Mouse (Mus musculus) kidney, adult 8-10 months (tissue): Measurements from ENCODE around the gene P2rx1.

Experiments used
- DNase-seq, 2 experiments: peaks; one replicate each; pipeline ENCODE4 v3.0.0; 2022

The P2rx1 gene

DNA sequence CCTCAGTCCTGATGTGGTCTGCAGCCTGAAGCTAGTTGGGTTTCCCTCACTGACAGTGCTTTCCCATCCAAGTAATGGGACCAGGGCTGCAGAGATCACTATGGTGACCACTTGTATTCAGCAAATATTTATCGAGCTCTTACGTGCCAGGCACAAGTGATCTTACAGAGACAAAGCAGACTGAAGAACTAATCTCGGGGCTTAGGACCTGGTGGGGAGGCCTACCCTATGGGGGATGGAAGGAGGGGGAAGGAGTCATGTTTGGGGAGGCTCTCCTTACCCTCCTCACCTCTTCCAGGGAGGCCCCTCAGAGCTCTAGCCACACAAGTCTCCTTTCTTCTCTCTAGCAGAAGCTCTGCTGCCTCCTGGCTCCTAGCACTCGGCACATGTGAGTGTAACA, 24.9 kb downstream of the P2rx1 start:
- DNase-seq = no peak

DNA sequence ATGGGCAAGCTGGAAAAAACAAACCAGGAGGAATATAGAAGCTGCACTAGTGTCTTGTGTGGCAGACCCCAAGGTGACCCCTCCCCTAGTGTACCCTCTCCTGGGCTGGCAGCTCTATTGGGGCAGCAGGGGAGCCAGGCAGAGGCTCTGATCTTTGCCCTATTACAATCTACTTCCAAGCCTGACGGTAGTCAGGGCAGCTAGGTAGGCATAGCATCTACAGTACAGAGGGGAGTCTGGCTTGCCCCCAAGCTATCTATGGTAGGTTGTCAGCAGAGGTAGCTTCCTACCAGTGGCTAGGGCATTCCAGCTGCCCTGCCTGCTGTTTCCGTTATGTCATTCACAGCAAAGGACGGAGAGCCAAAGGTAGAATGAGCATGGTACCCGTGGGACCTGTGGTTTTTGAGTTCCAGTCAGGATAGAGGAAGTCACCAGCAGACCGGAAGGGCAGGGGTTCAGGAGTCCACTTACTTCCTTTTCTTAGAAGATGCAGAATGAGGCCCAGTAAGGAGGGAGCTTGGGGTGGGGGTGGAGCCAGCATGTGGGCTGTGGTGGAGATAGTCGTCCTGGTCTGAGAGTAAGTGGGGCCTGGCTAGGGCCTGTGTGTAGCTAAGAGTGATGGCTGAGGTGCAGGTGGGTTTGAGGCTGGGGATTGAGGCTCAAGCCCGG, 25.5 kb downstream of the P2rx1 start:
- DNase-seq = peak in 1 of 2 experiments; percentile 39

DNA sequence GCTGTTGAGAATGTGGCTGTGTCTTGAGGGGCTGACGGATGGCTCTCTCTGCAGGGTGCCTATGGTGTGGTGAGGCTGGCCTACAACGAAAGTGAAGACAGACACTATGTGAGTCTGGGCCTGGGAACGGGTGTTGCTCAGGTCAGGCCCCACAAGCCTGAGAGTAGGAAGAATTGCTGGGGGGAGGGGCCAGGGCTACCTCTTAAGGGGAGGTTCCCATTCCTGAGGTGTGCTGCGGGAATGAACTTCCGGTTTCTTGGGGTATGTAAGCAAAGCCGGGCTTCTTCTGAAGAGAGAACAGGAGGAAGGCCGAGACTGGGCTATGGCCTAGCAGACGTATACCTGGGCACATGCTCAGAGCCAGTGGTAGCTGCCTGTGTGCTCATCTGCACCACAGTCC, 28.1 kb downstream of the P2rx1 start:
- no peak for DNase-seq

DNA sequence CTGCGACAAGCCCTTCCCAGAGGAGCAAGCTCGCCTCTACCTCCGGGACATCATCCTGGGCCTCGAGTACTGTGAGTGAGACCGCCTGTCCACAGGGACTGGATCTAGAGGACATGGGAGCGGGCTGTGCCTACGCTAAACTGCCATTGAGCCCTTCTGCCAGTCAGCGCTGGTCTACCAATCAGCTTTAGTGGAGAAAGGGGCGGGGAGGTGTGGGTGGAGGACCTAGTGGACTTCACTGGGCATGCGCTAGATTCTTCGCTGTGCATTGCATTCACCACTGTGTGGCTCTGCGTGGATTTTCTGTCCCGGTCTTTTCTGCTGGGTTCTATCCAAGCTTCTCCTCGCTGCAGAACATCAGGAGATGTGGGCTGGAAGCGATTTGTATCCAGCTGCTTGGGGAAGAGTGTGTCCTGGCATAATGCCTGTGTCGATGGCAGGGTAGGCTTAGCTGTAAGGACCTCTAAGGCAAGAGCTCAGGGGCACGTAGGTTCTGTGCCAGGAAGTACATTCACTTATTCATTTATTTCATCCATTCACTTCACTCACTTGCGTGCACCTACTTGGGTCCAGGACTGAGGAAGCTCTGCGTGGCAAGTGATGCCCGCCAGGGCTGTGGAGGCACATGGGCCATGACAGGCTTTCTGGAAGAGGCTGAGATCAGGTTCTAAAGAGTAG, 32.1 kb downstream of the P2rx1 start:
- DNase-seq = peak; percentile 92 to 93

DNA sequence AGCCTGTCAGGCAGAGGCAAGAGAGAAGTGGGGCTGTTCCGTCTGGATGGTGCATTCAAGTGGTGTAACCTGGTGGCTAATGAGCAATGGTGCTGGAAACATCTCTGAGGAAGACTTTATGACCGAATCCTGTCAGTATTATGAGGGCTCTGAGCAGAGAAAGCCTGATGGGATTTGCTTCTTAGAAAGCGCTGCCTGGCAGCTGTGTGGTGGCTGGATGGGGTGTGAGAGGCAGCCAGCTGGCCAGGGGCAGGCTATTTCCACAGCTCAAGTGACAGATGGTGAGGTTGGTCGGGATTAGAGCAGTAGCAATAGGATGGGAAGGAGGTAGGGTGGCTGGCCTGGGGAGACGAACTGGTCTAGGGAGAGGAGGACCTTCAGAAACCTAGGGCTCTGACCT, 32.6 kb downstream of the P2rx1 start:
- no peak for DNase-seq

DNA sequence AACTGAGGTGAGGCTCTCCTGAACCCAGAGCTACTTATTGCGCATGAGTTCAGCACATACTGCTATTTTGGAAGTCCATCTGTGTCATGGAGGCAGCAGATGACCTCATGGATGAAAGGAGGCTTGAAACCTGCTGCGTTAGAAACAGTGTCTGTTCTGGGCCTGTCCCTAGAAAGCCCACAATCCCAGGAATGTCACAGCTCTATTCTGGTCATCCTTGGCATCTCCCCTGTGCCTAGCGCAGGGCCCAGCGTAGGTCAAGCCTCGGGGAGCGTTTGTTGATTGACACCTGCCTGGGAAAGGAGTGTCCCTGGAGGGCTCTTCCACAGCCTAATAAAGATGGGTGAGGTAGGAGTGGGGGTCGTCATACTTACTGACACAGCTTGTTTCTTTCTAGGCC, 37.2 kb downstream of the P2rx1 start:
- DNase-seq = no peak

DNA sequence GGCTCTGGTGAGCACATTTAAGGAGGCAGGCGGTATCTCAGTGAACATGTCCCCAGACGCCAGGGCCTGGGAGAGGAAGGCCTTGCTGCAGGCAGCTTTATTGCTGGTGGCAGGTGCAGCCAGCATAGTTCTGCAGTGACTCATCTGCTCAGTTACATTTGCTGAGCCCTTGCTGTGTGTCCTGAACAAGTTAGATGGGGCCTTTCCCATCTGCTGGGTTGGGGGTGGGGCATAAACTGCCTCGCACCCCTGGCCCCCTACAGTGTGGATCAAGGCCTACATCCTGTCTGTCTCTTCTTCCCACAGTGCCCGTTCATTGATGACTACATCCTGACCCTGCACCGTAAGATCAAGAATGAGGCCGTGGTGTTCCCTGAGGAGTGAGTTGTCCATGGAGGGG, 38.0 kb downstream of the P2rx1 start:
- DNase-seq = no peak

DNA sequence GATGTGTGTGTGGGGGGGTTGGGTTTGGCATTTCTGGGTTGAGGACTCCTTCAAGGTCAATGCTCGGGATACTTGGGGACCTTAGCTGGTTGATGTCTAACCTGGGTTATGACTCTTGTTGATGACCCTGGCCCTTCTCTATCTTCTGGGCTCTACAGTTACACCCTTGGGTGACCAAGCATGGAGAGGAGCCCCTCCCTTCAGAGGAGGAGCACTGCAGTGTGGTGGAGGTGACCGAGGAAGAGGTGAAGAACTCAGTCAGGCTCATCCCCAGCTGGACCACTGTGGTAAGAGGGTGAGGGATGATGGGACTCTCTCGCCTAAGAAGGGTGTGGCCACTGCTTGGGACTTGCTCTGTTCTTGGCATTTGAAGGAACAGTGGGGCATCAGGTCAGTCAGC, 38.8 kb downstream of the P2rx1 start:
- no peak for DNase-seq

DNA sequence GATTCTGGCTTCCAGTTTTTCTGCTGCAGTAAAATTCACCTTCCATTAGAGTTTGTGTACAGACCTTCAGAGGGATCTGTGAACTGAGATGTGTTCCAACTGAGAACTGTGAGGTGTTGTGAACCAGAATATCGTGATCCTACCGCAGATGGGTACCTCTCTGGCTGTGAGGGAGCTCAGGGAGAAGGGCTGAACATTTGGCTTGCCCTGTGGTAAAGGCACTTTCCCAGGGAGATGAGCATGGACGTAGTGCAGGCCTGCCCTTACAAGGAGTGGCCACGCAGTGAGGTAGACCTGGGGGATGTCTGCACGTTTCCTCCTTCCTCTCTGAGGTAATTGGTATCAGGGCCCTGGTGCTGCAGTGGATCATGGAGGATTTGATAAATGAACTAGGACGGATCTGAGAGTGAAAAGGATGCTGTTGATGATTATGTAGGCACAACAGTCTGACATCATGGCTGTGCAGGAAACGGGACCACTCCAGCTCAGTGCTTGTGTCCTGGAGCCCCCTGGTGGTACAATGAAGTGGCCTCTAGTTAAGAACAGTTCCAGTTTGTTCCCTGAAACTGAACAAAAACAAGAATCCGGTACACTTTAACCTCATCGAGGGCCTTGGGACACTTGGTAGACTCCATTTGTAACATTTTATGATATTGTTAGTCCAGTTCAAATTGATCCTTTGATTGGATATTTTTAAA, 40.3 kb downstream of the P2rx1 start:
- DNase-seq = peak; percentile 56 to 68

DNA sequence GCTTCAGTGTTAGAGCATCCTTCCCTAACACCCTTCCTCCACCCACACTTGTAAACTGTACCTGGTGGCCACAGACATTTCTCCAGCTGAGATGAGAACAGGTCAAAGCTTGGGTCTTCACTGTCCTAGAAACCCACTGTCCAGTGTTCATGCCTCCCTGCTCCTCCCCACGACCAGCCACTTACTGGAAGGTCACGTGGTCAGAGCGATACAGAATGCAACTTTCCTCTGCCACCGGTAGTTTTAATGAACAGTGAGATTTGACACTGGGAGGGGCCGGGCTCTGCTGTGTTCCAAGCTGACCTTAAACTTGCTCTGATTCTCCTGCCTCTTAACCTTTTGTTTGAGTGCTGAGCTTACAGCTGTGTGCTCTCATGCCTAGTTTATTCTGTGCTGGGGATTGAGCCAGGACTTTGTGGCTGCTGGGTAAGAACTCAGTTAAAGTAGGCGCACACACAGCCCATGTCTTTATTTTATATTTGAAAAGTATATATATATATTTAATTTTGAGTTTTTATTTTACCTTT, 45.4 kb downstream of the P2rx1 start:
- no peak for DNase-seq

DNA sequence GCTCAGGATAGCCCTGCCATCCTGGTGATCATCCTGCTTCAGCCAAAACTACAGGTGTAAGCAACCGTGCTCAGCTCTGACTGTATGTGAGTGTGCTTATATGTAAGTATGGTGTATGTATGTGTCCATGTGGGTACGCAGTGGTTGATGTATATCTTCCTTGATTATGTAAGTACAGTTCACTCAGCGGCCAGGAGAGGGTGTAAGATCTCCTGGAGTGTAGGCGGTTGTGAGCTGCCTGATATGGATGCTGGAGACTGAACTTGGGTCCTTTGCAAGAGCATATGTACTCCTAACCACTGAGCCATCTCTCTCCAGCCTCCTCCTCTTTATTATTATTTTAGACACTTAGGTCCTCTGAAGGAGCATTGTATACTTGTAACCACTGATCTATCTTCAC, 45.9 kb downstream of the P2rx1 start:
- DNase-seq = no peak

DNA sequence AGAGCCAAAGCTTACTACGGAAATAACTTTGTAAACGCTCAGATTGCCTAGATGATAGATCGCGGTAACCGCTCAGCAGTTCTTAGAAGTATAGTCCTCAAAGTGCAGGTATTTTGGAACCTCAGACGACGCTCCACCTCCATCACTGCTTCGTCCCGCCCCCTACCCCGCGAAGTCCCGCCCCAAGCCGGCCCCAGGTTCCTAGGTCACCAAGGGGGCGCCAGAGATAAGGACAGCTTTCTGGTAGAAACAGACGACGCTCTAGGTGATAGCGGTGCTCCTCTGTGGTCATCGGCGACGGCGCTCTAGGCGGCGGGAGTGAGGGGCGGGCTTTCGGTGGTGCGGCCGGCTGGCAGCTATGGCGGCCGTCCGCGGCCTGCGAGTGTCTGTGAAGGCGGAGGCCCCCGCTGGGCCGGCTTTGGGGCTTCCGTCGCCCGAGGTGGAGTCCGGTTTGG, 48.7 kb downstream of the P2rx1 start, which contains the start of gene Ncbp3:
Ncbp3 (plus strand) TSS at position 242 of the 455 bp plus-strand sequence.
- peak; percentile 96 to 98 for DNase-seq

DNA sequence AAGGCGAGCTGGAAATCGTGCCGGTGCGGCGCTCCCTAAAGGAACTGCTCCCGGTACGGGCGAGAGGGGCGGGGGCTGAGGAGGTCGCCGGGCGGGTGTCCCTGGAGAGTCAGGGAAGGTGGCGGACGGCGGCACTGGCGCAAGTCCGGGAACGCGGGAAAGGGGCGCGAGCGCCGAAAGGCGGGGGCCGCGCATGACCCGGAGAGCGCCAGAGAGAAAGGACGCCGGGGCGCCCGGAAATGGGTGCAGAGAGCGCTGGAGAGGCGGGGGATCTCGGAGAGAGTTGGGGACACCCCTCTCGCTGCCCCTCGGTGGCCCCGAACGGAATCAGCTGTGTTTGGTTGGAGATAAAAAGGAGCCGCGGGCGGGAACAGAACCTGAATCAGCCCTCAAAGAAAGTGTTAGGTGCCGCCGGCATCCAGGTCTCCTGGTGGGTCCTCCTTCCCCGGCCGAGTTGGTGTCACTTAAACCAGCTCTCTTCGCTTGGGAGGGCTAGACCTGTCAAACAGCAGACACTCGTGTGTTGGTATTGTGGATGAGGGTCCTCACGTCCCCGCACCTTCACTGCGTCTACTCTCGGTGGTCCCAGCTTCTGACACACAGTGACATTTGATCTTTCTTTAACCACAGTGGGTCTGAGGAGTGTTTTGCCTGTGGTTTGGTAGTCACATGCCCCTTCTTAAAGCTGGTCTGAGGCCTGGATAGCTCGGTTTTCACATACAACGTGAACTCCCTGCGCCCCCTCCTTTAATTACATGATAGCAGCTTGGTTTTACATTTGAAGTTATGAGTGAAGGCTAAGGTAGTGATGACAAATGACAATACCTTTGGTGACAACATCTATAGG, 49.4 kb downstream of the P2rx1 start:
- DNase-seq = no peak

DNA sequence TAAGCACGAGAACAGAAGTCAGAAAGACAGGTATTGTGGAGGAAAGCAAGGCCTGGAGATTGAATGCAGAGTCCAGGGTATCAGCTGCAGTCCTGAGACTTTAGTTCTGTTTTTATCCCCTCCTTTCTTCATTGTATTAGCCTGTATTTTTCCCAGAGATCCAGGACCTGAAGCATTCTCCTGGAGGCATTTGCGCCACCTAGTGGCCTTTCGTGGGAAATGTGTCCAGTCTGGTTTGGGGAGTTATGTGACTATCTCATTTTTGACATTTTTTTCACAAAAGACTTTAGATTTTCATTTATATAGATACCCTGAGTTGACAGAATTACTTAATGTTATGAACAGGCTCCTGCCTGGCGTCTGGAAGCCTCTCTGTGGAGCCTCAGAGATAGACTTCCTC, 50.4 kb downstream of the P2rx1 start:
- peak; percentile 57 to 82 for DNase-seq

DNA sequence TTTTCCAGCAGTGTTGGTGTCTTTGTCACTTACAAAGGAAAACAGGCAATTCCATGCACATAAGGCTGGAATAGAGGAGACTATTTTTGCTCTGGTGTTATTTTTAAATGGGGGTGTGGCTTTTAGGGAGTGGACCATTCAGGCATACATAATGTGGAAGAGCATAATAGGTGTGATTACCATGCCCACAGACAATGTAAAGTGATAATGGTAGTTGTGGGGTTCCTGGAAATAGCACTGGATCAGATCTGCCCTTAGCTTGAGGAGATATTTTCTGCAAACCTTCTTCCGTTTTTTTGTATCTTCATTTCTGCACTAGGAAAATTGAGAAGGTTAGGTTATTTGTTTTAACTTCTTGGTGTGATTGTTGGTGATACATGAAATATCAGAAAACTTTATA, 53.9 kb downstream of the P2rx1 start:
- no peak for DNase-seq

DNA sequence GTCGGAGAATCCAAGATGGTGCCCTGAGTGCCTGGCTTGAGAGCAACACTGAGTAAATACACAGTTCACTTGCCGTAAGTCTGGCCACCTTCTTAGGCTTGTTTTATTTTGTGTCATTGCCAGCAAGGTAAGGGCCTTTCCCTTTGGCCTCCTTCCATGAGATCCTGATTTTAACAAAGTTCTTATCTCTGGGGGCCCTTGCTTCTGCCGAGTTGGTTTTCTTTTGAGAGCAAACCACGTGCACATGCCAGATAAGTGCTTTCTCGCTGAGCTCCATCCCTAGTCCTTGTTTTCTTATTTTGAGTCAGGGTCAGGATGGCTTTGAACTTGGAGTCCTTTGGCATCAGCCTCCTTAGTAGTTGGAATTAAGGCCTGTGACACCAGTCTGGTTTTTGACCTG, 58.8 kb downstream of the P2rx1 start:
- DNase-seq = no peak

DNA sequence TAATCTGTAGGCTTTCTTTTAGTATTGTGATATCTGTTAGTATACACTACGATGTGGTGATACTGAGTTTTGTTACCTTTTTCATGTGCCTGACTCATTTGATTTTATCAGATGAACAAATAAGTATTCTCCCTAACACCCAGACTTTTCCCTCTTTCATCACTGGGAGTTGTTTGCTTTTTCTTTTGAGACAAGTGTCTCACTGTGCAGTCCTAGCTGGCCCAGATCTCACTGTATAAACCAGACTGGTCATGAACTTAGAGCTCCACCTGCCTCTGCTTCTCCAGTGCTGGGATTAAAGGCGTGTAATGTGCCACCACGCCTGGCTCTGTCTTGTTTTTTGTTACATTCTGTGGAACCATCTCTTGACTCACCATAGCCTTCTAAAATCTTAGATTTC, 60.7 kb downstream of the P2rx1 start:
- DNase-seq = no peak

DNA sequence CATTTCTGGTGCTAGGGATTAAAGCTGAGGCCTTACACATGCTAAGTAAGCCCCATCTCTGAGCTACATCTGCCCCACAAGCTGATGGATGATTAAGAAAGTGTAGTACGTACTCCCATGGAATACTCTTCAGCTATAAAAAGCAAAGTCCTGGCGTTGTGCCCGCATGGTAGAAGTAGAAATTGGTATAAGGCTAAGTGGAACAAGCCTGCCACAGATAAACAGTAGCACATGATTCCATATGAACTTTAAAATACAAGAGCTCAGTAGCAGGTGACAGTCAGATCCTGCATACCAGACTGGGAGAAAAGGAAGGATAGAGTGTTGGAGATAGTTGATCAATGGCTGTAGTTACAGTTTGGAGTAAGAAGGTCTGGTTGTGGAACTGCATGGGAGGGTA, 62.5 kb downstream of the P2rx1 start:
- no peak for DNase-seq
